21 mouse cellular contexts compared by ENCODE assay signal in the genomic region with DNA sequence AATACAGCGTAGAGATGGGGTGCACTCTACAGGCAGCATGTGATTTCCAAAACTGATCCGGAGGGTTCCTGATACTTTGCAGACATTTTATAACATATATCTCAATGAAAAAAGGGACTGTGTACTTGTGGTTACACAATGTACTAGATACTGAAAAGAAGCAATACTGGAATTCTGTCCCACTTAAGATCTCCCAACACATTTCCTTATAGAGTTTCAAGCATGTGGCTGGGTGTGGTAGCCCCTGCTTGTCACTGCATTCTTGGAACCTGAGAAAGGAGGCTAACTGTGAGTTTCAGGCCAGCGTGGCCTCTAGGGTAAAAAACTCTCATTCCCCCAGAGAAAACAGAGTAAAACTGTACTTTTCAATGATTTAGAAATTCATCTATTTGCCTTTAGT.
"Had no signal": no experiment of that assay in that cellular context is flagged by ENCODE, and none has a peak within 500 bp of the region (broad histone marks: within the 10 kb centered on the region; RNA-seq: fewer than 3 reads in every experiment).

No protein-coding gene starts in this region.

- H3K27me3 ChIP-seq: kidney, embryonic 15.5 days; liver, embryonic 13.5 days; neural tube, embryonic 13.5 days; stomach, embryonic 15.5 days had no signal

- ATAC-seq: midbrain, embryonic 13.5 days; midbrain, embryonic 16.5 days had no signal

- DNase-seq: kidney, adult 11 months; kidney, adult 8-10 months; kidney, postnatal 10 days; kidney, postnatal 36 days; layer of hippocampus, postnatal 36 days; liver, embryonic 13.5 days; retina, postnatal 1 day; right cerebral cortex, postnatal 25 days; spleen, adult 18-20 months; thymus, adult 2 months; thymus, postnatal 14 days; thymus, postnatal 4 days had no signal

- H3K36me3 ChIP-seq: kidney, embryonic 15.5 days; liver, embryonic 13.5 days; midbrain, embryonic 10.5 days; midbrain, embryonic 13.5 days; neural tube, embryonic 13.5 days; stomach, embryonic 15.5 days had no signal

- H3K4me3 ChIP-seq: kidney, embryonic 15.5 days; left cerebral cortex, adult 2 months; liver, embryonic 13.5 days; megakaryocyte, embryonic 14.5 days; midbrain, embryonic 10.5 days; midbrain, embryonic 13.5 days; myocyte; neural tube, embryonic 13.5 days; stomach, embryonic 15.5 days had no signal

- H3K9ac ChIP-seq: kidney, embryonic 15.5 days; liver, embryonic 13.5 days; midbrain, embryonic 13.5 days; neural tube, embryonic 13.5 days; stomach, embryonic 15.5 days had no signal

- H3K9me3 ChIP-seq: kidney, embryonic 15.5 days; liver, embryonic 13.5 days; megakaryocyte, embryonic 14.5 days; midbrain, embryonic 10.5 days; midbrain, embryonic 13.5 days; neural tube, embryonic 13.5 days; stomach, embryonic 15.5 days had no signal

- H3K4me2 ChIP-seq: kidney, embryonic 15.5 days; liver, embryonic 13.5 days; midbrain, embryonic 13.5 days; neural tube, embryonic 13.5 days; stomach, embryonic 15.5 days had no signal

- H3K27ac ChIP-seq: kidney, embryonic 15.5 days; left cerebral cortex, adult 2 months; liver, embryonic 13.5 days; midbrain, embryonic 10.5 days; midbrain, embryonic 13.5 days; neural tube, embryonic 13.5 days; stomach, embryonic 15.5 days had no signal

- H3K4me1 ChIP-seq: kidney, embryonic 15.5 days; liver, embryonic 13.5 days; megakaryocyte, embryonic 14.5 days; stomach, embryonic 15.5 days had no signal
